Mouse (Mus musculus): ENCODE measurements around the gene Gm40193.
"Not testable (repeated sequence)": the region's sequence is repeated elsewhere in the genome, so short reads cannot be mapped to it uniquely, and the experiment has no call there.

DNA sequence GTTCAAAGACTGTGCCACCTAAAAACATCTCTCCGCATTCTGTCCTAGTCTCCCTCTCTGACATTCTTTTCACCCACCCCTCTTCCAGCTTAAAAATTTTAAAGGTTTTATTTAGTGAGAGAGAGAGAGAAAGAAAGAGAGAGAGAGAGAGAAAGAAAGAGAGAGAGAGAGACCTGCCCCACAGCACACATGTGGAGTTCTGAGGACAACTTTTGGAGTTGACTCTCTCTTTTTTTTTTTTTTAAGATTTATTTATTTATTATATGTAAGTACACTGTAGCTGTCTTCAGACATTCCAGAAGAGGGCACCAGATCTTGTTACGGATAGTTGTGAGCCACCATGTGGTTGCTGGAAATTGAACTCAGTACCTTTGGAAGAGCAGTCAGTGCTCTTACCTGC is 1.7 kb downstream of the Gm40193 start:
- not testable (repeated sequence) for TF ChIP-seq GATA1 (IDR thresholded peaks at IDR 0.05; ENCODE audit: borderline replicate concordance, low read length); FLI1 (IDR thresholded peaks at IDR 0.05; ENCODE audit: low read length)
